Mouse (Mus musculus): ENCODE measurements around the gene Ivd. TPM values are rescaled to one million over a fixed set of nuclear protein-coding genes. Genes with fewer than 3 reads are reported as not detected.

The Ivd gene
- total and polyA plus RNA-seq, 3 experiments: 25.5 to 29.3 (median 27.6) TPM

GRCm38 (mm10) chr2:118902051-118903025 lies 40.6 kb downstream of the Ivd start (continued):
- TF ChIP-seq CTCF (conservative IDR thresholded peaks at IDR 0.05 in 1 of 2, IDR thresholded peaks at IDR 0.05 in 1 of 2; ENCODE audit: low read depth in 2 of 2, low read length in 2 of 2): peak in 1 of 2 experiments; percentile 49; a peak in 2 of 4 replicates
- no peak for TF ChIP-seq E2F4 (IDR thresholded peaks at IDR 0.05; ENCODE audit: insufficient replicate concordance, low read depth, low read length)
- TF ChIP-seq NELFE (IDR thresholded peaks at IDR 0.05; ENCODE audit: low read depth, low read length): no peak
- TF ChIP-seq TCF12 (IDR thresholded peaks at IDR 0.05; ENCODE audit: low read depth, low read length): no peak
- TF ChIP-seq NRF1 (IDR thresholded peaks at IDR 0.05; ENCODE audit: low read depth, low read length): no peak
- TF ChIP-seq ZNF384 (IDR thresholded peaks at IDR 0.05; ENCODE audit: low read depth, low read length): no peak
- TF ChIP-seq ZKSCAN1 (IDR thresholded peaks at IDR 0.05; ENCODE audit: borderline replicate concordance, low read depth, low read length): no peak
- no peak for TF ChIP-seq MAX (IDR thresholded peaks at IDR 0.05; ENCODE audit: low read length)
- no peak for TF ChIP-seq JUND (conservative IDR thresholded peaks at IDR 0.05; ENCODE audit: low read depth, low read length)
- TF ChIP-seq TBP (conservative IDR thresholded peaks at IDR 0.05; ENCODE audit: low read depth, low read length): no peak
- no peak for TF ChIP-seq CHD2 (IDR thresholded peaks at IDR 0.05; ENCODE audit: low read length)
- TF ChIP-seq ZMIZ1 (IDR thresholded peaks at IDR 0.05; ENCODE audit: low read depth, low read length): no peak
- TF ChIP-seq PAX5 (IDR thresholded peaks at IDR 0.05; ENCODE audit: low read length): no peak
- TF ChIP-seq GABPA (IDR thresholded peaks at IDR 0.05; ENCODE audit: insufficient replicate concordance, low read depth, low read length): no peak
- peak; percentile 82 for TF ChIP-seq UBTF (IDR thresholded peaks at IDR 0.05; ENCODE audit: low read depth, low read length)
- TF ChIP-seq USF1 (IDR thresholded peaks at IDR 0.05; ENCODE audit: low read depth, low read length): no peak
- no peak for TF ChIP-seq MAFK (IDR thresholded peaks at IDR 0.05; ENCODE audit: insufficient replicate concordance, low read length)

- H3K9ac ChIP-seq (ENCODE audit: insufficient read depth, low read depth): peak overlapping the region; percentile 87
- H3K4me3 ChIP-seq (replicated peaks in 1 of 3; ENCODE audit: low read depth in 2 of 3, low read length in 2 of 3, poor library complexity in 1 of 3): peak overlapping the region; percentile 71 to 92 (median 87)
- H3K36me3 ChIP-seq (replicated peaks in 1 of 2; ENCODE audit: control insufficient read depth in 1 of 2, insufficient read depth in 1 of 2, low read length in 1 of 2): no peaks in the 10 kb centered on the region
- H3K79me2 ChIP-seq (replicated peaks; ENCODE audit: control insufficient read depth, extremely low read depth, insufficient read depth, poor library complexity, severe bottlenecking): peaks cover 61% of the 10 kb centered on the region
- dilution Hi-C loops (cut with MboI; ENCODE audit: extremely low pct_ligation_motif_present, extremely low pct_unique_long_range_greater_than_20kb, low sequenced_read_pairs) (no loop called here), in situ Hi-C loops (cut with MboI; ENCODE audit: low pct_ligation_motif_present, low pct_unique_long_range_greater_than_20kb, low sequenced_read_pairs) (no loop called here)
- H3K27me3 ChIP-seq (replicated peaks): peaks cover 17% of the 10 kb centered on the region
- H3K4me1 ChIP-seq (ENCODE audit: control insufficient read depth in 1 of 2, insufficient read depth in 2 of 2): peaks cover 7 to 55% of the 10 kb centered on the region in 2 experiments
- TF ChIP-seq ZC3H11A (IDR thresholded peaks at IDR 0.05; ENCODE audit: low read depth, low read length) (no peak), ELF1 (IDR thresholded peaks at IDR 0.05; ENCODE audit: low read depth, low read length) (0 out of 2 replicates have a peak, but pooled peaks have one; percentile 13), CHD1 (IDR thresholded peaks at IDR 0.05; ENCODE audit: low read depth, low read length) (no peak), POLR2AphosphoS2 (IDR thresholded peaks at IDR 0.05; ENCODE audit: low read depth, low read length) (no peak), KAT2A (IDR thresholded peaks at IDR 0.05; ENCODE audit: insufficient replicate concordance, low read length) (no peak), RCOR1 (conservative IDR thresholded peaks at IDR 0.05; ENCODE audit: low read depth, low read length) (no peak), ETS1 (conservative IDR thresholded peaks at IDR 0.05; ENCODE audit: low read depth, low read length) (no peak), MAZ (IDR thresholded peaks at IDR 0.05; ENCODE audit: low read depth, low read length) (0 out of 2 replicates have a peak, but pooled peaks have one; percentile 15)
- H3K27ac ChIP-seq (ENCODE audit: insufficient read depth, low read depth): peak overlapping the region; percentile 98
- H3K4me2 ChIP-seq (ENCODE audit: insufficient read depth, low read depth, poor library complexity, severe bottlenecking): peak overlapping the region; percentile 94
- no peak for DNase-seq (ENCODE audit: extremely low read depth)
- H3K9me3 ChIP-seq (replicated peaks; ENCODE audit: low read length): no peaks in the 10 kb centered on the region
These were observed 41.6 kb downstream of the Ivd start for GRCm38 (mm10) chr2:118903333-118903741.
